Comparison of ENCODE assay signal across 8 mouse cellular contexts in genomic region chr9:86572636-86573291, GRCm38 (mm10). TPM values are rescaled to one million over a fixed set of nuclear protein-coding genes. Genes with fewer than 3 reads are reported as not detected.
A peak's percentile ranks its signal among the peaks of the same experiment; 100 is the strongest.
DNase-seq lines count a peak whose midpoint lies in the region; ATAC-seq lines count a peak whose summit lies in the region.

No protein-coding gene starts in this region.

- H3K27me3 ChIP-seq in heart, embryonic 14.5 days (ENCODE audit: control insufficient read depth, insufficient read depth, low read length) = no peaks in the 10 kb centered on the region
- H3K27me3 ChIP-seq in liver, embryonic 12.5 days (replicated peaks) = no peaks in the 10 kb centered on the region
- no peaks in the 10 kb centered on the region for H3K27me3 ChIP-seq in splenic B cell, adult 2 months (ENCODE audit: control insufficient read depth, insufficient read depth, low read length, poor library complexity, severe bottlenecking)

- DNase-seq in CD4-positive, CD25-positive, alpha-beta regulatory T cell, adult 2 months (ENCODE audit: low read depth, low spot score) = peak; percentile 92
- peak; percentile 89 for DNase-seq in brain, adult 2 months (ENCODE audit: low read depth, low spot score)
- DNase-seq in kidney, postnatal 10 days = peak; percentile 90
- DNase-seq in naive thymus-derived CD4-positive, alpha-beta T cell, adult 2 months (ENCODE audit: low read depth) = peak; percentile 92
- DNase-seq in splenic B cell, adult 2 months (ENCODE audit: low read depth, low spot score) = peak; percentile 89

- peaks cover 18% of the 10 kb centered on the region for H3K36me3 ChIP-seq in heart, embryonic 14.5 days (ENCODE audit: control insufficient read depth, insufficient read depth, low read length)
- H3K36me3 ChIP-seq in liver, embryonic 12.5 days = peaks cover 17% of the 10 kb centered on the region
- no peaks in the 10 kb centered on the region; the same call in 1 of the 2 replicates for H3K36me3 ChIP-seq in splenic B cell, adult 2 months (ENCODE audit: control insufficient read depth, insufficient read depth, low read length, poor library complexity, severe bottlenecking)

- 0 out of 2 replicates have a peak, but pooled peaks have one; percentile 50 for ATAC-seq in erythroid progenitor cell, adult 5-6 weeks (replicated peaks; ENCODE audit: low FRiP score, poor library complexity, severe bottlenecking)
- no peak for ATAC-seq in heart, embryonic 14.5 days (ENCODE audit: insufficient number of reproducible peaks, insufficient read depth, low FRiP score, low read depth)
- peak; percentile 22; the same call in 1 of the 2 replicates for ATAC-seq in liver, embryonic 12.5 days

- peak overlapping the region; percentile 99 for H3K4me2 ChIP-seq in heart, embryonic 14.5 days (ENCODE audit: low read length)
- H3K4me2 ChIP-seq in liver, embryonic 12.5 days = peak overlapping the region; percentile 99

- H3K27ac ChIP-seq in heart, embryonic 14.5 days (replicated peaks in 1 of 2; ENCODE audit: control insufficient read depth in 1 of 2, insufficient read depth in 1 of 2, low read depth in 2 of 2, low read length in 2 of 2) = no peak overlapping the region
- H3K27ac ChIP-seq in liver, embryonic 12.5 days = no peak overlapping the region

- no peaks in the 10 kb centered on the region for H3K9me3 ChIP-seq in heart, embryonic 14.5 days (ENCODE audit: control insufficient read depth, low read length)
- H3K9me3 ChIP-seq in liver, embryonic 12.5 days (replicated peaks) = no peaks in the 10 kb centered on the region

- 8% methylated on average over 13 of the region's 13 CpGs for WGBS in heart, embryonic 14.5 days
- 6% methylated on average over 13 of the region's 13 CpGs for WGBS in liver, embryonic 12.5 days (ENCODE audit: insufficient replicate concordance)

- H3K4me1 ChIP-seq in heart, embryonic 14.5 days (ENCODE audit: control insufficient read depth in 2 of 2, insufficient read depth in 2 of 2, low read length in 2 of 2) = peaks cover 8 to 12% of the 10 kb centered on the region in 2 experiments
- H3K4me1 ChIP-seq in liver, embryonic 12.5 days = peaks cover 23% of the 10 kb centered on the region

- H3K9ac ChIP-seq in heart, embryonic 14.5 days (ENCODE audit: low read length) = peak overlapping the region; percentile 73
- peak overlapping the region; percentile 72 for H3K9ac ChIP-seq in liver, embryonic 12.5 days

- peak overlapping the region; percentile 86 to 87 for H3K4me3 ChIP-seq in heart, embryonic 14.5 days (ENCODE audit: control insufficient read depth in 1 of 2, insufficient read depth in 1 of 2, low read depth in 1 of 2, low read length in 2 of 2)
- H3K4me3 ChIP-seq in liver, embryonic 12.5 days = peak overlapping the region; percentile 77

RNA-seq across cellular contexts. Expression of gene Rwdd2a, which starts 1.0 kb away (rescaled TPM):
- total RNA-seq in erythroid progenitor cell, adult 5-6 weeks (2015; ENCODE audit: low replicate concordance) = 3.8 TPM in 1 of 2 replicates, not detected in the other
- total RNA-seq in erythroid progenitor cell, adult 5-6 weeks (2017; ENCODE audit: low replicate concordance) = not detected in 2 replicates
- 4.2 and 4.8 TPM in 2 replicates for polyA plus RNA-seq in heart, embryonic 14.5 days (2014; fragmentation: Nextera tagmentation; extraction: Ambion mirVana)
- polyA plus RNA-seq in liver, embryonic 12.5 days (2016; fragmentation: Nextera tagmentation; extraction: Ambion mirVana) = 1.6 and 2.1 TPM in 2 replicates

RNA-seq across cellular contexts. Expression of gene Pgm3, which starts 1.1 kb away (rescaled TPM):
- total RNA-seq in erythroid progenitor cell, adult 5-6 weeks (2015; ENCODE audit: low replicate concordance) = 5.0 and 9.0 TPM in 2 replicates
- total RNA-seq in erythroid progenitor cell, adult 5-6 weeks (2017; ENCODE audit: low replicate concordance) = 1.5 and 2.9 TPM in 2 replicates
- polyA plus RNA-seq in heart, embryonic 14.5 days (2014; fragmentation: Nextera tagmentation; extraction: Ambion mirVana) = 16.6 and 20.3 TPM in 2 replicates
- polyA plus RNA-seq in liver, embryonic 12.5 days (2016; fragmentation: Nextera tagmentation; extraction: Ambion mirVana) = 17.4 and 17.7 TPM in 2 replicates
